Mouse (Mus musculus) heart, embryonic 11.5 days (tissue): Measurements from ENCODE around the gene Tspan14. TPM values are rescaled to one million over a fixed set of nuclear protein-coding genes. Genes with fewer than 3 reads are reported as not detected.

Experiments
- polyA plus RNA-seq: library from polyadenylated mRNA; unstranded; fragments of >200 nt; fragmentation: Nextera tagmentation; extraction: Ambion mirVana; gene quantifications from 2 replicates; pipeline ENCODE4 v1.2.1, GENCODE M21; 2014

The Tspan14 gene
- polyA plus RNA-seq, 1 experiment from 2014 or later, result 43.5 TPM

Other genes starting within 250 kb of the Tspan14 start
- 0.56 and 0.89 TPM in 2 replicates for gene Sh2d4b, start 73.5 kb downstream of the Tspan14 start, polyA plus RNA-seq
- 67.7 and 75.4 TPM in 2 replicates for gene Fam213a, start 47.0 kb upstream of the Tspan14 start, polyA plus RNA-seq
- 0.53 TPM in 1 of 2 replicates, not detected in the other for gene Dydc2, start 102.4 kb upstream of the Tspan14 start, polyA plus RNA-seq
- not detected in 2 replicates for gene Dydc1, start 106.1 kb upstream of the Tspan14 start, polyA plus RNA-seq
- 0.46 and 1.1 TPM in 2 replicates for gene Mat1a, start 138.2 kb upstream of the Tspan14 start, polyA plus RNA-seq
- gene Sftpa1, start 165.0 kb upstream of the Tspan14 start, polyA plus RNA-seq, result 0.35 and 0.69 TPM in 2 replicates
- not detected in 2 replicates for gene Mbl1, start 184.7 kb upstream of the Tspan14 start, polyA plus RNA-seq
- gene Sftpd, start 218.3 kb upstream of the Tspan14 start, polyA plus RNA-seq, result not detected in 2 replicates